Mouse (Mus musculus) bone marrow macrophage, adult 2 months (primary cell): ENCODE results near the gene Pecam1. TPM values are rescaled to one million over a fixed set of nuclear protein-coding genes. Genes with fewer than 3 reads are reported as not detected.

ENCODE experiments used
- H3K27ac ChIP-seq: 2 replicates; pipeline ENCODE4 v1.5.1; 2012; ENCODE audit warnings: low read depth, low read length; ENCODE audit not compliant: insufficient read depth
- H3K4me1 ChIP-seq: 2 replicates; pipeline ENCODE4 v1.6.1; 2012; ENCODE audit warnings: low read length; ENCODE audit not compliant: control insufficient read depth, insufficient read depth
- H3K4me3 ChIP-seq: 2 replicates; pipeline ENCODE4 v1.5.1; 2012; ENCODE audit warnings: mild to moderate bottlenecking, low read length, moderate library complexity; ENCODE audit not compliant: insufficient read depth
- CTCF ChIP-seq: IDR thresholded peaks from 2 replicates; pipeline ENCODE4 v1.5.1; 2012; ENCODE audit warnings: low read depth, mild to moderate bottlenecking, low read length, moderate library complexity
- POLR2A ChIP-seq: IDR thresholded peaks from 2 replicates; pipeline ENCODE4 v1.6.1; 2012; ENCODE audit warnings: mild to moderate bottlenecking, low read depth, low read length, borderline replicate concordance
- polyA plus RNA-seq: library from polyadenylated mRNA; stranded (reverse); fragments of >200 nt; gene quantifications from 2 replicates; pipeline ENCODE4 v1.2.4, GENCODE M21; 2012; ENCODE audit not compliant: missing spikeins, insufficient read depth, insufficient read length

Gene Pecam1
- 4.8 and 5.1 TPM in 2 replicates for polyA plus RNA-seq

- Histone ChIP-seq H3K4me3 (peak within 1 kb of the TSS; percentile 84), H3K27ac (peak within 1 kb of the TSS; percentile 94), H3K4me1 (peaks cover 14% of the 10 kb centered on the region)
- TF ChIP-seq POLR2A (no peak), CTCF (no peak)
These were observed at the start of gene Pecam1 for GRCm38 (mm10) chr11:106750121-106750751. Gene Pecam1, minus strand, starts transcription at chr11:106750628.

DNA sequence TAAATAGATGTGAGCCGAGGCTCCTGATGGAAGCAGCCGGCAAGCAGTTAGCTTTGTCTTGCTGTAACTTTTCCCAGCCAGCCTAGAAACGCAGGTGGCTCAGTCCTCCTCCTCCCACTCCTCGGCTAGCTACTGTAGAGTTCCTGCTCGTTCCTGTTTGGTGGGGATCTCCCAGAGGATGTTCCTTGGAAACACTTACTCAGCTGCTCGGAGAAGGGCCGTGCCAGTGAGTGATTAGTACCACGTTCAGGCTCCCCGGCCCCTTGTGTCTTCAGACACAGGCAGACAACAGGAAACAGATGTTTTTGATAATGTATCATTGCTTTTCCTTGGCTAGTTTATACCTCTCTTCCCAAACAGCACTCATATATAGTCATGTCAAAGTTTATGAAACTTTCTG, 45.3 kb upstream of the Pecam1 start:
- TF ChIP-seq POLR2A (no peak), CTCF (no peak)
- no peak overlapping the region for H3K27ac ChIP-seq
- H3K4me3 ChIP-seq: no peak overlapping the region
- peaks cover 6% of the 10 kb centered on the region for H3K4me1 ChIP-seq

- TF ChIP-seq POLR2A (no peak), CTCF (no peak)
- H3K4me3 ChIP-seq: no peak overlapping the region
- H3K27ac ChIP-seq: no peak overlapping the region
- H3K4me1 ChIP-seq: peaks cover 6% of the 10 kb centered on the region
These were observed 43.4 kb upstream of the Pecam1 start for GRCm38 (mm10) chr11:106793846-106794245.

- Histone ChIP-seq H3K27ac (peak overlapping the region; percentile 96), H3K4me3 (peak overlapping the region; percentile 83), H3K4me1 (peaks cover 3% of the 10 kb centered on the region; the same call in 1 of the 2 replicates)
- TF ChIP-seq CTCF (no peak), POLR2A (no peak)
These were observed 39.2 kb upstream of the Pecam1 start for GRCm38 (mm10) chr11:106789649-106790048.

DNA sequence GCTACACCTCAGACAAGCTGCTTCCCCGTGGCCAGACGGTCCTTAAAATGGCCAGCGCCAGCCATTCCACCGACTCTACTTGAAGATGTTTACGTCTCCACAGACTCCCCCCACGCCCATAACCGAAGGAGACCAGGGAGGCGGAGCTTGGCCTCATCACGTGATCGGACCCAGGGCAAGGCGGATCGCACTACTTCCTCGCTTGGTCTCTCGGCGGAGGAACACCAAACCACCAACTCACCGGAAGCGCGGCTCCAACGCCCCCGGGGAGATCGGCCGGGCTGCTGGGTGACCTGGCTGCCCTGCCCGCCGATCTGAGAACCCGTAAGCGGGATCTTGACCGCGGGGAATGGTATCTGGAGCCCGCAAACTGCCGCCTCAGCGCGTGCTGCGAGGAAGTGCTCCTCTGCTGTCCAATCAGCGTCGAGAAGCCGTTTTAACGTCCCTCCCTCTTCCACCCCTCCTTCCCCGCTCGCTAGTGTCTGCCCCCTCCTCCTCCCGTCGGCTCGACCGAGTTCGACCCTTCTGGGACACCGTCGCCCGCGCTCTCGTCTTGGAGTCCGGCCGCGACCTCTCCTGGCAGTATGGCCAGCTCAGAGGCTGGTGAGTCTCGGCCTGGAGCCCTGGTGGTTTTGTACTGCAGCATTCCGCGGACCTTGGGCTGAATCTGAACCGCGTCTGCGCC, 38.5 kb upstream of the Pecam1 start, which contains the start of the genes Ddx5 and Cep95:
TSS of gene Ddx5 (minus strand) at position 411 of the 685 bp plus-strand sequence.
TSS of gene Cep95 (plus strand) at position 478 of the 685 bp plus-strand sequence.
- TF ChIP-seq CTCF (no peak), POLR2A (peak; percentile 9; the same call in 1 of the 2 replicates)
- H3K4me1 ChIP-seq: peaks cover 3% of the 10 kb centered on the region; the same call in 1 of the 2 replicates
- peak within 1 kb of the TSS; percentile 96 for H3K27ac ChIP-seq
- peak within 1 kb of the TSS; percentile 83 for H3K4me3 ChIP-seq

DNA sequence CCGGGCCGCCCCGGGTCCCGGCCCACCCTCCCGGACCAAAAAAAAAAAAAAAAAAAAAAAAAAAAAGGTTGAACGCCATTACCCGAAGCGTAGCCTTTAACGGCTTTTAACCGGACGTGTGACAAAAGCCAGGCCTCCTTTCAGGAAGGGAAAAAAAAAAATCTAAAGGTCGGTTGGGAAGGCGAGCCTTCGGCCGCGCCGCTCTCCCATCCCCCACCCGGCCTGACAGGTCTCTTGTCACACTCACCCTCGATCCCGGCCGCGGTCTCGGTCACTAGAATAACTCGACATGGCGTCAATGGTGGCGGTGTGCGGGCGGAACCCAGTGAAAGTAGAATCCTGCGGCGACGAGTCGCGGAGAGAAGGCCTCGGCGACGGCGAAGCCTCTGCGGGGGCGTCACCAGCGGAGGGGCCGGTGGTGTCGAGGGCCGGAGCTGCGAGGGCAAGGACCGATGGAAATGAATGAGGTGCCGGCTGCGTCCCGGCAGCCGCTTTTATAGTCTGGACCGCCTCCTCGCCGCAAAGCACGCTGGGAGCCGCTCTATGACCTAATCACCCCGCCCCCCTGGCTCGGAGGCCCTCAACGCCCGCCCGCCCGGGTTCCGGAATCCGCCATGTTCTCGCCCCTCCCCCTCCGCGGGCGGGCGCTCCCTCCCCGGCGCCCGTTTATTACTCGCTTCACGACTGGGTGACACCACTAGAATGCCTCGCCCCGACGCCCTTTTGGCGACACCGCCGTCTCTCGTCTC, 37.8 kb upstream of the Pecam1 start:
- peak; percentile 90 for TF ChIP-seq POLR2A
- no peak for TF ChIP-seq CTCF
- Histone ChIP-seq H3K4me1 (peaks cover 3% of the 10 kb centered on the region; the same call in 1 of the 2 replicates), H3K4me3 (peak overlapping the region; percentile 83), H3K27ac (peak overlapping the region; percentile 96)

- TF ChIP-seq POLR2A (no peak; the same call in 1 of the 2 replicates), CTCF (no peak)
- Histone ChIP-seq H3K4me3 (peak overlapping the region; percentile 81), H3K4me1 (peaks cover 3% of the 10 kb centered on the region; the same call in 1 of the 2 replicates), H3K27ac (peak overlapping the region; percentile 96)
These were observed 37.0 kb upstream of the Pecam1 start for GRCm38 (mm10) chr11:106787131-106788025.

- Histone ChIP-seq H3K4me1 (peaks cover 5% of the 10 kb centered on the region; the same call in 1 of the 2 replicates), H3K4me3 (no peak overlapping the region; the same call in 1 of the 2 replicates), H3K27ac (no peak overlapping the region)
- TF ChIP-seq POLR2A: no peak
- no peak for TF ChIP-seq CTCF
These were observed 34.6 kb upstream of the Pecam1 start for GRCm38 (mm10) chr11:106785043-106785442.

GRCm38 (mm10) chr11:106784476-106784875, 34.0 kb upstream of the Pecam1 start:
- Histone ChIP-seq H3K27ac (no peak overlapping the region), H3K4me3 (no peak overlapping the region), H3K4me1 (peaks cover 5% of the 10 kb centered on the region; the same call in 1 of the 2 replicates)
- TF ChIP-seq POLR2A (no peak), CTCF (no peak)
